Mouse (Mus musculus) effector memory CD4-positive, alpha-beta T cell, adult 7 months (primary cell): ENCODE data around the gene Apoa4. TPM values are rescaled to one million over a fixed set of nuclear protein-coding genes. Genes with fewer than 3 reads are reported as not detected.

Experiments
- polyA plus RNA-seq: library from polyadenylated mRNA; unstranded; fragments of 100-300 nt; shearing (Covaris generic); gene quantifications from one replicate; pipeline ENCODE4 v1.2.1, GENCODE M21; 2017

Apoa4 gene
- polyA plus RNA-seq: not detected

DNA sequence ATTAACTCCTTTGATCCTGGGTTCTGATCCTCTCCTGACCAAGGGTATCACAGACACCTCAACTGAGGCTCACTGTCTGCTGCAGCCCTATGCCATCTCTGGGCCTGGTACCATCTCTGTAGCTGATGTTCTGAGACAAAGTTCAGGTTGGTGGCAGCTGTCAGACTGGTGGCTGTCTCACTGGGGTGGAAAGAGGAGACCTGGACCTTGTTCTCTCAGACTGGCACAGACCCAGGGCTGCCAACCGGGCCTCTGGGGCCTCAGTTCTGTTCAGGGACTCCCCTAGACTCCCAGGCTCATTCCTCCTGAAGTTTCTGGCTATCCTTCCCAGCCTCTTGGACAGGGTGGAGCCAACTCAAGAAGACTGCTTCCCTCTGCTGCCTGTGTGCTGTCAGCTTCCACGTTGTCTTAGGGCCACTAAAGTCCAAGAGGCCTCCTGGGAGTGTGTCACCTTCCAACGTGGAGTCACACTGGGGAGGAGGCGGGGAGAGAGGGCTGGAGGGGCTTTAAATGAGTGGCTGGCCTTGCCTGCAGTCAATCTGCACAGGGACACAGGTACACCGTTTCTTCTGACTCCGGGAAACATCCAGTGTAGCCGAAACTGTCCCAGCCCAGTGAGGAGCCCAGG lies at the start of gene Apoa4:
TSS of gene Apoa4 (plus strand) at position 171 of the 628 bp plus-strand sequence.

DNA sequence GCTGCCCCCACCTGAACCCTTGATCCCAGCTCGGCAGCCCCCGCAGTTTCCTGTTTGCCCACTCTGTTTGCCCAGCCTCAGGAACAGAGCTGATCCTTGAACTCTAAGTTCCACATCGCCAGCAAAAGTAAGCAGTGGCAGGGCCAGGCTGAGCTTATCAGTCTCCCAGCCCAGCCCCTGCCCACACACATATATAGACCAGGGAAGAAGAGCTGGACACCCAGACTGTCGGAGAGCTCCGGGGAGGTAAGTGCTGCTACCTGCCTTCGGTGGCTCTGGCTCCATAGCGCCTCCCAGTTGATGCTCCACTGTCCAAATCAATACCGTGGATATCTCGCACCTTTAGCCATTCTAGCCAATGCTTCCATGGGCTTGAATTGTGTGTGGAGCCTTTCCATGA lies 12.0 kb upstream of the Apoa4 start, which contains the start of gene Apoa1:
TSS of gene Apoa1 (plus strand) at position 90 of the 400 bp plus-strand sequence.

DNA sequence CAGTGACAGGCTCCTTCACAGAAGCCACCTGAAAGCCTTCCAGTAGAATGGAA lies 5.1 kb upstream of the Apoa4 start, which contains the start of gene Apoc3:
TSS of gene Apoc3 (minus strand) at position 41 of the 53 bp plus-strand sequence.

DNA sequence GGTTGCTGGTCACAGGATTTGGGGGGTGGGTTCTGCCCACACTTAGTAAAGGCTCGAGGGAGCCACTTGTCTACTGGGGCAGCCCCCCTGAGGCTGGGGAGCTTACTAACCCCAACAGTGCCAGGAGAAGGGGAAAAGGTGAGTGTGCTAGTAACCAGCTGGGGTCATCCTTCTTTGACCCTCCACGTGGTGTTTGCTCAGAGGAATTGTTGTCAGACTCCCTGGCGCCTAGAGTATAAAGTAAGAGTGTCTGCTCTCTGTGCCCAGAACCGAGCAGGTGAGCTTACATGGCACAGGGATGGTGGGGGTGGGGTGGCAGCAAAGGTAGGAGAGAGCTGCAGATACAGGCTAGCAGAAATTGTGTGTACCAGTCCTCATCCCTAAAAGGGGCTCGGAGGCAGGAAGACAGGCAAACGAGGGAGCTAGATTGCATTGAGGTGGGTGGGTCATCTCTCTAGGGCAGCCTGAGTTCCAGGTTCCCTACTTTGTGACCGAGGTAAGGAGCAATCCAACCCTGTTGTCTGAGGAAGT lies 27.9 kb downstream of the Apoa4 start, which contains the start of gene Apoa5:
TSS of gene Apoa5 (plus strand) at position 291 of the 531 bp plus-strand sequence.

DNA sequence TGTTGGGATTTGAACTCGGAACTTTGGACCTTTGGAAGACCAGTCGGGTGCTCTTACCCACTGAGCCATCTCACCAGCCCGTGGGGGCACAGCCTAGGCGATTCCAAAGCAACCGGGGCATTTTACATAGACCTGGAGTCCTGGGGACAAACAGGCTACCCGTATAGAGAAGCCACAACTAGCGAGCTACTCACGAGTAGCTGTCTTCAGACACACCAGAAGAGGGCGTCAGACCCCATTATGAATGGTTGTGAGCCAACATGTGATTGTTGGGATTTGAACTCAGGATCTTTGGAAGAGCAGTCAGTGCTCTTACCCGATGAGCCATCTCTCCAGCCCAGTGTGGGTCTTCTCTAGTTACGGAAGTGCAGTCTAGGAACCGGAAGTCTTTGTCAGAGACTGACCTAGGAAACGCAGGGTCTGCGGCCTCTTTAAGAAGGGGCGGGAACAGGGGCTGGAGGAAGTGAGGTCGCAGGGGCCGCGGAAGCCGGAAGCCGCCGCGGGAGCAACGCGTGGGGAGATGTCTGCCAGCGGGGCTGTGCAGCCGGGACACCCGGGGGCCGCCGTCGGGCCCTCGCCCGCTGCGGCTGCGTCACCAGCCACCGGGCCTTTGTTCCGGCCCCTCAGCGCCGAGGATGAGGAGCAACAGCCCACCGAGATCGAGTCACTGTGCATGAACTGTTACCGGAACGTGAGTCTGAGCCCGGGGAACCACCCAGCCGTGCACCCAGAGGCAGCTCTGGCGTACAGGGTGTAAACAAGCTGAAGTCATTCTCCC lies 32.4 kb downstream of the Apoa4 start, which contains the start of gene Zpr1:
TSS of gene Zpr1 (plus strand) at position 388 of the 778 bp plus-strand sequence.

DNA sequence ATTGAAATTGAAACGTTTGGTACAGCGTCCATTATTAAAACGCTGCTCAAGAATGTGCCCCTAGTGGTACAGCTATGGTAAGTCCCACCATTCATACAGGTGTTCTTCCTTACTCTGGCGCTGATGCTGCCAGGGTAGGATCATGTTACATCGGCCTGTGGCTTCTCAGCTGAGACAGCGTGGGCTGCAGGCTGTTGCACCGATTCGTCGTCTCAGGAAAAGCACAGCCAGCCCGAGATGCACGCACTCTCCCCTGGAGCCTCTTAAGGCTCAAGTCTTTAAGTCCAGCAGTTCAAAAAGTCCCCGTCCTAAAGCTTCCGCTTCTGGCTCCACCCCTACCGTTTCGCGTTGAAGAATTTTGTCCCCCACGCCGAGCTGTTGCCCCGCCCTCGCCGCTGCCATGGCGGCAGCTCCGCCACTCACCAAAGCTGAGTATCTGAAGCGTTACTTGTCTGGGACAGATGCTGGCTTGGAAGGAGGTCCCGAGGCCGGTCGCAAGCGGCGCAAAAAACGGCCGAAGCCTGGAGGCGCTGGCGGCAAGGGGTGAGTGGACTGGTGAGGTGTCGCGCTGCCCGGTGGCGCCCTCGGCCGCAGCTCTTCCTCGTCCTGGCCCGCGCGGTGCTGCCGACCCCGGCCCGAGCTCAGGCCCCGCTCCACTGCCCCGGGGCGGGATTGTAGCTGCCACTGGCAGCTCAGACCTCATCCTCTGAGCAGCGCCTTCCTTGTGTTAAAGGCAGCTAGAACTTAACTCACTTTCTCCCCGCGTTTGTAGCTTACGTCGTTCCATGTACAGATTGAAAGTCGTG lies 42.3 kb downstream of the Apoa4 start, which contains the start of gene Bud13:
TSS of gene Bud13 (plus strand) at position 378 of the 806 bp plus-strand sequence.

Other genes starting within 250 kb of the Apoa4 start
- gene Pafah1b2, start 228.0 kb upstream of the Apoa4 start, polyA plus RNA-seq: 79.5 TPM
- gene Sik3, start 227.9 kb upstream of the Apoa4 start, polyA plus RNA-seq: 70.2 TPM
- not detected for gene Apoa1, start 12.1 kb upstream of the Apoa4 start, polyA plus RNA-seq
- gene Apoc3, start 5.1 kb upstream of the Apoa4 start, polyA plus RNA-seq: not detected
- not detected for gene Apoa5, start 27.9 kb downstream of the Apoa4 start, polyA plus RNA-seq
- 125 TPM for gene Zpr1, start 32.4 kb downstream of the Apoa4 start, polyA plus RNA-seq
- 18.1 TPM for gene Bud13, start 42.3 kb downstream of the Apoa4 start, polyA plus RNA-seq
- not detected for gene 4931429L15Rik, start 79.3 kb downstream of the Apoa4 start, polyA plus RNA-seq